Mouse (Mus musculus) spleen, embryonic (tissue): ENCODE results near the gene Sgsh.
"Not testable (repeated sequence)": the region's sequence is repeated elsewhere in the genome, so short reads cannot be mapped to it uniquely, and the experiment has no call there.

Experiments used
- CTCF ChIA-PET: fragments of 350-600 bp; sonication (Branson Sonifier 250); formaldehyde crosslinking; loops from one replicate; lab custom pipeline; 2022; lab: Charles Lee

The Sgsh gene

GRCm38 (mm10) chr11:119355443-119356385 is at the start of gene Sgsh, which contains the start of gene Slc26a11:
Sgsh (minus strand) TSS chr11:119355536.
Slc26a11 (plus strand) TSS chr11:119355557.
- CTCF ChIA-PET = interaction anchor here (0.7 kb wide), 1 partner anchor 1039 kb away, joined by 5 read pairs; no protein-coding TSS in a partner anchor

GRCm38 (mm10) chr11:119404627-119405026 is 49.3 kb upstream of the Sgsh start:
- CTCF ChIA-PET = interaction anchor here (1.0 to 1.3 kb wide), 4 partner anchors 11 to 65 kb away, joined by 3 read pairs; no protein-coding TSS in a partner anchor

GRCm38 (mm10) chr11:119402501-119403160 is 47.3 kb upstream of the Sgsh start:
- CTCF ChIA-PET = no interaction called here

GRCm38 (mm10) chr11:119396461-119396860 is 41.1 kb upstream of the Sgsh start:
- CTCF ChIA-PET = no interaction called here

- CTCF ChIA-PET = no interaction called here
These were observed 40.6 kb upstream of the Sgsh start for GRCm38 (mm10) chr11:119395931-119396330.

- CTCF ChIA-PET = no interaction called here
These were observed 40.1 kb upstream of the Sgsh start for GRCm38 (mm10) chr11:119395394-119395793.

GRCm38 (mm10) chr11:119394210-119394609 is 38.9 kb upstream of the Sgsh start:
- CTCF ChIA-PET = interaction anchor here (0.6 to 1.1 kb wide), 2 partner anchors 11 to 187 kb away, joined by 3 to 4 read pairs; no protein-coding TSS in a partner anchor

GRCm38 (mm10) chr11:119393483-119393804 is 38.1 kb upstream of the Sgsh start:
- CTCF ChIA-PET = interaction anchor here (0.6 to 1.1 kb wide), 2 partner anchors 12 to 187 kb away, joined by 3 to 4 read pairs; no protein-coding TSS in a partner anchor

GRCm38 (mm10) chr11:119392800-119393482 is 37.6 kb upstream of the Sgsh start, which contains the start of gene Rnf213:
Rnf213 (plus strand) TSS chr11:119393100.
- CTCF ChIA-PET = no interaction called here

GRCm38 (mm10) chr11:119392001-119392614 is 36.8 kb upstream of the Sgsh start:
- CTCF ChIA-PET = interaction anchor here (0.8 kb wide), 1 partner anchor 30 kb away, joined by 4 read pairs; no protein-coding TSS in a partner anchor

- CTCF ChIA-PET = interaction anchor here (0.8 kb wide), 1 partner anchor 31 kb away, joined by 4 read pairs; no protein-coding TSS in a partner anchor
These were observed 36.2 kb upstream of the Sgsh start for GRCm38 (mm10) chr11:119391386-119392000.

GRCm38 (mm10) chr11:119390271-119391231 is 35.2 kb upstream of the Sgsh start:
- CTCF ChIA-PET = no interaction called here

- CTCF ChIA-PET = no interaction called here
These were observed 34.5 kb upstream of the Sgsh start for GRCm38 (mm10) chr11:119389851-119390270.

- CTCF ChIA-PET = not testable (repeated sequence)
These were observed 31.9 kb upstream of the Sgsh start for GRCm38 (mm10) chr11:119387273-119387672.

GRCm38 (mm10) chr11:119386306-119386705 is 31.0 kb upstream of the Sgsh start:
- CTCF ChIA-PET = no interaction called here

GRCm38 (mm10) chr11:119384904-119385303 is 29.6 kb upstream of the Sgsh start:
- CTCF ChIA-PET = no interaction called here

GRCm38 (mm10) chr11:119382338-119382850 is 27.1 kb upstream of the Sgsh start:
- CTCF ChIA-PET = no interaction called here

GRCm38 (mm10) chr11:119381631-119382337 is 26.4 kb upstream of the Sgsh start:
- CTCF ChIA-PET = no interaction called here
